Comparison of ENCODE assay signal across 21 mouse cellular contexts in the genomic region with DNA sequence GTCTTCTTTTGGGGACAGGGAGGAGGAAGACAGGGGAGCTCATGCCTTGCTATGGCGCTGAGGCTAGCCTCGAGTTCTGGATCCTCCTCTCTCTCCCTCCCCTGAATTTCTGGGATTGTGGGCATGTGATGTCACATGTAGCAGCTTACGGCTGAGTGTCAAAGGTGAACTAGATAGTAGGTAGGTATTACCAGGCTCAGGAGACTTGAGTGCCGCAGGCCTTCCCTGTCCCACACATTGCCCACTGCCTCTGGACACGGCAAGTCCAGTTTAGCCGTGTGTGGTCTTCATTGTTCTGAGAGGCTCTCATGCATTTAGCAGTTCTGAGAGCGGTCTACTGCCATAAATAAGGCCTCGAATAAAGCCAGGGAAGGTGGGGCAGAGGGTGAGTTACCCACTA. TPM values are rescaled to one million over a fixed set of nuclear protein-coding genes. Genes with fewer than 3 reads are reported as not detected.
"Had no signal": no experiment of that assay in that cellular context is flagged by ENCODE, and none has a peak within 500 bp of the region (broad histone marks: within the 10 kb centered on the region; RNA-seq: fewer than 3 reads in every experiment).

No protein-coding gene starts in this region.

- H3K27me3 ChIP-seq: midbrain, embryonic 12.5 days; neural tube, embryonic 13.5 days; neural tube, embryonic 15.5 days had no signal

- H3K9me3 ChIP-seq: midbrain, embryonic 10.5 days; midbrain, embryonic 12.5 days; neural tube, embryonic 13.5 days; neural tube, embryonic 15.5 days had no signal

- DNase-seq: lung, adult 18-20 months; lung, embryonic 14.5 days; lung, postnatal 10 days; lung, postnatal 4 days; midbrain, embryonic 14.5 days; retina, postnatal 1 day; right cerebral cortex, adult 18-20 months; right cerebral cortex, postnatal 25 days; right cerebral cortex, postnatal 4 days; spleen, adult 18-20 months; thymus, adult 18-20 months; thymus, postnatal 14 days; thymus, postnatal 36 days had no signal

- H3K36me3 ChIP-seq: midbrain, embryonic 10.5 days; midbrain, embryonic 12.5 days; neural tube, embryonic 13.5 days; neural tube, embryonic 15.5 days had no signal

- H3K27ac ChIP-seq: midbrain, embryonic 10.5 days; midbrain, embryonic 12.5 days; neural tube, embryonic 13.5 days; neural tube, embryonic 15.5 days had no signal

- H3K4me3 ChIP-seq: midbrain, embryonic 10.5 days; midbrain, embryonic 12.5 days; myocyte; neural tube, embryonic 13.5 days; neural tube, embryonic 15.5 days had no signal

- H3K9ac ChIP-seq: lung, embryonic 14.5 days; midbrain, embryonic 12.5 days; neural tube, embryonic 13.5 days; neural tube, embryonic 15.5 days had no signal

RNA-seq across cellular contexts. Expression of a gene that starts 19.9 kb away (rescaled TPM):
- total RNA-seq: megakaryocyte, adult 5-6 weeks; megakaryocyte-erythroid progenitor cell, adult 5-6 weeks had no signal

RNA-seq across cellular contexts. Expression of a gene that starts 47.1 kb away (rescaled TPM):
- polyA plus RNA-seq: myocyte; small intestine, adult 2 months had no signal
